9 mouse cellular contexts compared by ENCODE assay signal in genomic region chrX:36226577-36226976, GRCm38 (mm10). TPM values are rescaled to one million over a fixed set of nuclear protein-coding genes. Genes with fewer than 3 reads are reported as not detected.
DNase-seq lines count a peak whose midpoint lies in the region; ATAC-seq and TF ChIP-seq lines count a peak whose summit lies in the region.
"Had no signal": no experiment of that assay in that cellular context is flagged by ENCODE, and none has a peak within 500 bp of the region (broad histone marks: within the 10 kb centered on the region; RNA-seq: fewer than 3 reads in every experiment).

No protein-coding gene starts in this region.

- no peak for ATAC-seq in forebrain, embryonic 11.5 days (replicated peaks; ENCODE audit: low FRiP score)
- ATAC-seq in forebrain, embryonic 15.5 days (replicated peaks) = no peak
- ATAC-seq in lung, embryonic 14.5 days (ENCODE audit: insufficient read depth) = no peak

- H3K4me3 ChIP-seq in forebrain, embryonic 11.5 days (ENCODE audit: low read depth, low read length) = no peak overlapping the region
- H3K4me3 ChIP-seq in forebrain, embryonic 15.5 days = no peak overlapping the region
- no peak overlapping the region for H3K4me3 ChIP-seq in embryonic facial prominence, embryonic 10.5 days
- no peak overlapping the region for H3K4me3 ChIP-seq in lung, embryonic 14.5 days (ENCODE audit: low read depth, low read length)
- H3K4me3 ChIP-seq in thymus, adult 2 months (ENCODE audit: control insufficient read depth, insufficient read depth, low read length) = no peak overlapping the region
- H3K4me3 ChIP-seq: hindbrain, embryonic 15.5 days had no signal

- no peak overlapping the region for H3K9ac ChIP-seq in forebrain, embryonic 11.5 days (ENCODE audit: low read length)
- H3K9ac ChIP-seq in forebrain, embryonic 15.5 days (replicated peaks) = no peak overlapping the region
- no peak overlapping the region for H3K9ac ChIP-seq in lung, embryonic 14.5 days
- H3K9ac ChIP-seq: hindbrain, embryonic 15.5 days had no signal

- H3K4me1 ChIP-seq in forebrain, embryonic 11.5 days (replicated peaks; ENCODE audit: control insufficient read depth, insufficient read depth, low read length) = no peaks in the 10 kb centered on the region
- H3K4me1 ChIP-seq in forebrain, embryonic 15.5 days = no peaks in the 10 kb centered on the region
- no peaks in the 10 kb centered on the region for H3K4me1 ChIP-seq in embryonic facial prominence, embryonic 10.5 days
- no peaks in the 10 kb centered on the region for H3K4me1 ChIP-seq in lung, embryonic 14.5 days (ENCODE audit: insufficient read depth)
- no peaks in the 10 kb centered on the region for H3K4me1 ChIP-seq in thymus, adult 2 months (replicated peaks; ENCODE audit: control insufficient read depth, insufficient read depth, low read length)
- H3K4me1 ChIP-seq: hindbrain, embryonic 15.5 days had no signal

- TF ChIP-seq CTCF in lung, embryonic 14.5 days (IDR thresholded peaks at IDR 0.05; ENCODE audit: low read depth) = peak; percentile 63
- no peak for TF ChIP-seq CTCF in thymus, adult 2 months (IDR thresholded peaks at IDR 0.05; ENCODE audit: borderline replicate concordance, control insufficient read depth, extremely low read depth, insufficient read depth, low read length, poor library complexity)

- H3K4me2 ChIP-seq in forebrain, embryonic 11.5 days (ENCODE audit: low read depth, low read length, severe bottlenecking) = no peak overlapping the region
- H3K4me2 ChIP-seq in forebrain, embryonic 15.5 days (replicated peaks) = no peak overlapping the region
- H3K4me2 ChIP-seq in lung, embryonic 14.5 days = no peak overlapping the region
- H3K4me2 ChIP-seq: hindbrain, embryonic 15.5 days had no signal

- 33% methylated on average over 2 of the region's 2 CpGs for WGBS in forebrain, embryonic 11.5 days
- 44% methylated on average over 2 of the region's 2 CpGs for WGBS in forebrain, embryonic 15.5 days
- 34% methylated on average over 2 of the region's 2 CpGs for WGBS in embryonic facial prominence, embryonic 10.5 days
- WGBS in lung, embryonic 14.5 days = 25% methylated on average over 2 of the region's 2 CpGs
- 47% methylated on average over 2 of the region's 2 CpGs for WGBS in thymus, adult 2 months

- DNase-seq in forebrain, embryonic 11.5 days (ENCODE audit: low spot score) = peak; percentile 51
- DNase-seq in urinary bladder, postnatal 25 days (ENCODE audit: low spot score) = peak; percentile 20
- no peak for DNase-seq in urinary bladder, postnatal 4 days (ENCODE audit: low spot score in 2 of 2)
- DNase-seq in embryonic facial prominence, embryonic 10.5 days (ENCODE audit: low spot score) = peak; percentile 36
- DNase-seq in layer of hippocampus, adult 11-12 months (ENCODE audit: low spot score) = peak; percentile 69
- peak; percentile 62 for DNase-seq in lung, embryonic 14.5 days
- DNase-seq in thymus, adult 2 months = peak; percentile 28

- no peaks in the 10 kb centered on the region for H3K9me3 ChIP-seq in forebrain, embryonic 11.5 days (ENCODE audit: control insufficient read depth, low read length)
- H3K9me3 ChIP-seq in forebrain, embryonic 15.5 days = no peaks in the 10 kb centered on the region
- no peaks in the 10 kb centered on the region for H3K9me3 ChIP-seq in embryonic facial prominence, embryonic 10.5 days
- H3K9me3 ChIP-seq in lung, embryonic 14.5 days (ENCODE audit: low read depth, low read length) = no peaks in the 10 kb centered on the region
- H3K9me3 ChIP-seq: hindbrain, embryonic 15.5 days had no signal

- no peak overlapping the region for H3K27ac ChIP-seq in forebrain, embryonic 11.5 days (ENCODE audit: low read depth, low read length)
- H3K27ac ChIP-seq in forebrain, embryonic 15.5 days (replicated peaks) = no peak overlapping the region
- no peak overlapping the region for H3K27ac ChIP-seq in embryonic facial prominence, embryonic 10.5 days (replicated peaks)
- H3K27ac ChIP-seq in lung, embryonic 14.5 days (ENCODE audit: low read depth) = no peak overlapping the region
- no peak overlapping the region for H3K27ac ChIP-seq in thymus, adult 2 months (ENCODE audit: control insufficient read depth, insufficient read depth, low read length)
- H3K27ac ChIP-seq: hindbrain, embryonic 15.5 days had no signal

- no peaks in the 10 kb centered on the region for H3K36me3 ChIP-seq in forebrain, embryonic 11.5 days (ENCODE audit: control insufficient read depth, insufficient read depth, low read length)
- no peaks in the 10 kb centered on the region for H3K36me3 ChIP-seq in forebrain, embryonic 15.5 days
- H3K36me3 ChIP-seq in embryonic facial prominence, embryonic 10.5 days (replicated peaks) = no peaks in the 10 kb centered on the region
- H3K36me3 ChIP-seq in lung, embryonic 14.5 days (ENCODE audit: insufficient read depth) = no peaks in the 10 kb centered on the region
- H3K36me3 ChIP-seq in thymus, adult 2 months (ENCODE audit: control insufficient read depth, insufficient read depth, low read length) = no peaks in the 10 kb centered on the region
- H3K36me3 ChIP-seq: hindbrain, embryonic 15.5 days had no signal

- TF ChIP-seq POLR2A in thymus, adult 2 months (IDR thresholded peaks at IDR 0.05; ENCODE audit: control insufficient read depth, extremely low read depth, insufficient read depth, low read length, poor library complexity) = no peak

- H3K27me3 ChIP-seq in forebrain, embryonic 11.5 days (ENCODE audit: control insufficient read depth, insufficient read depth, low read length) = no peaks in the 10 kb centered on the region
- H3K27me3 ChIP-seq in forebrain, embryonic 15.5 days = no peaks in the 10 kb centered on the region
- no peaks in the 10 kb centered on the region for H3K27me3 ChIP-seq in embryonic facial prominence, embryonic 10.5 days (replicated peaks; ENCODE audit: low read depth, poor library complexity, severe bottlenecking)
- no peaks in the 10 kb centered on the region for H3K27me3 ChIP-seq in lung, embryonic 14.5 days (ENCODE audit: insufficient read depth, low read length)
- no peaks in the 10 kb centered on the region for H3K27me3 ChIP-seq in thymus, adult 2 months (ENCODE audit: control insufficient read depth, insufficient read depth, low read length)
- H3K27me3 ChIP-seq: hindbrain, embryonic 15.5 days had no signal

RNA-seq across cellular contexts. Expression of gene Zcchc12, which starts 30.9 kb away (rescaled TPM):
- polyA plus RNA-seq in forebrain, embryonic 11.5 days (2014; fragmentation: Nextera tagmentation; extraction: Ambion mirVana) = 20.9 and 27.5 TPM in 2 replicates
- 168 and 205 TPM in 2 replicates for polyA plus RNA-seq in forebrain, embryonic 15.5 days (2015; fragmentation: Nextera tagmentation; extraction: Ambion mirVana)
- polyA plus RNA-seq in embryonic facial prominence, embryonic 10.5 days (2016; fragmentation: Nextera tagmentation; extraction: Ambion mirVana) = 5.0 and 8.0 TPM in 2 replicates
- polyA plus RNA-seq in lung, embryonic 14.5 days (2014; fragmentation: Nextera tagmentation; extraction: Ambion mirVana) = 1.2 and 1.5 TPM in 2 replicates
- polyA plus RNA-seq in thymus, adult 2 months (2012; rRNA removed) = 3.0 and 3.7 TPM in 2 replicates

Comparison
In these comparisons a context has a peak if more than half of its experiments do, and no peak if none do; other contexts are left out.
1. DNase-seq: peak in forebrain, embryonic 11.5 days (single experiment), urinary bladder, postnatal 25 days (single experiment), embryonic facial prominence, embryonic 10.5 days (single experiment), layer of hippocampus, adult 11-12 months (single experiment), lung, embryonic 14.5 days (single experiment) and thymus, adult 2 months (single experiment); none in urinary bladder, postnatal 4 days (0 of 2).